Mouse (Mus musculus) naive thymus-derived CD4-positive, alpha-beta T cell, adult 5 months (primary cell): ENCODE results near the gene Arhgap35. TPM values are rescaled to one million over a fixed set of nuclear protein-coding genes. Genes with fewer than 3 reads are reported as not detected.

Experiments used
- polyA plus RNA-seq: library from polyadenylated mRNA; unstranded; fragments of 100-300 nt; shearing (Covaris generic); gene quantifications from one replicate; pipeline ENCODE4 v1.2.1, GENCODE M21; 2017

Arhgap35 gene
- polyA plus RNA-seq, result 8.7 TPM

GRCm38 (mm10) chr7:16614888-16615715, at the start of gene Arhgap35:
TSS of gene Arhgap35 (minus strand) at chr7:16614993.

GRCm38 (mm10) chr7:16477628-16478027, 137.2 kb downstream of the Arhgap35 start, which contains the start of gene Npas1:
TSS of gene Npas1 (minus strand) at chr7:16477728.

DNA sequence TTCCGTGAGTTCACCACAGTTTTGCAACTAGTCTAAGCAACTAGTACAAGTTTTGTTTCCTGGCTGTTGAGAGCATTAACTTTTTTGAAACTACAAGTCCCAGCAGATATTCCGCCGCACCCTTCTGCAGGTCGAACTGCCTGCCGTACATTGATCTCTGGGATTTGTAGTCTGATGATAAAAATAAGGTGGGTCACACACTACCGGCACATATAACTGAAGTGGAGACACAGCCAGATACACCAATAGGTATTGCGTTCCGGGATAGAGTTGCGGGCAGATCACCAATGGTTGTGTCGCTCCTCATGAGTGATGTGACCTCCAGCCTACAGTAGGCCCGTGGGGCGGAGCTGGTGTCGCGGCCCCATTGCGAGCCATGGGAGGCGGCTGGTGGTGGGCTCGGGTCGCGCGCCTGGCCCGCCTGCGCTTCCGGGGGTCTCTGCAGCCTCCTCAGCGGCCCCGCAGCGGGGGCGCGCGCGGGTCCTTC, 162.2 kb downstream of the Arhgap35 start, which contains the start of gene Tmem160:
Tmem160 (plus strand) TSS at position 193 of the 487 bp plus-strand sequence.

Other genes starting within 250 kb of the Arhgap35 start
- gene Sae1, start 227.2 kb downstream of the Arhgap35 start, polyA plus RNA-seq, result 111 TPM
- gene Zc3h4, start 214.1 kb downstream of the Arhgap35 start, polyA plus RNA-seq, result 22.6 TPM
- gene Tmem160, start 162.2 kb downstream of the Arhgap35 start, polyA plus RNA-seq, result 64.3 TPM
- 0.39 TPM for gene Npas1, start 137.3 kb downstream of the Arhgap35 start, polyA plus RNA-seq
- gene Ceacam15, start 60.7 kb upstream of the Arhgap35 start, polyA plus RNA-seq, result not detected
- not detected for gene Ceacam9, start 106.9 kb upstream of the Arhgap35 start, polyA plus RNA-seq
- gene Ap2s1, start 123.4 kb upstream of the Arhgap35 start, polyA plus RNA-seq, result 85.8 TPM
- gene Slc1a5, start 166.3 kb upstream of the Arhgap35 start, polyA plus RNA-seq, result 258 TPM
- gene Strn4, start 200.9 kb upstream of the Arhgap35 start, polyA plus RNA-seq, result 79.3 TPM
- 22.8 TPM for gene Fkrp, start 201.7 kb upstream of the Arhgap35 start, polyA plus RNA-seq
- gene Prkd2, start 227.9 kb upstream of the Arhgap35 start, polyA plus RNA-seq, result 220 TPM